Mouse (Mus musculus): ENCODE data around the gene Gm5741.
A peak's percentile ranks its signal among the peaks of the same experiment; 100 is the strongest.
"Not testable (repeated sequence)": the region's sequence is repeated elsewhere in the genome, so short reads cannot be mapped to it uniquely, and the experiment has no call there.

Gm5741 gene

GRCm38 (mm10) chr8:85067982-85068381 lies at the start of gene Gm5741:
Gene Gm5741 (minus strand): TSS chr8:85067982.
- DNase-seq, result no peak

- no peak for DNase-seq
Measured at GRCm38 (mm10) chr8:85116984-85117383, 49.2 kb upstream of the Gm5741 start.

GRCm38 (mm10) chr8:85115501-85115900 lies 47.7 kb upstream of the Gm5741 start:
- DNase-seq, result no peak

GRCm38 (mm10) chr8:85113241-85113640 lies 45.5 kb upstream of the Gm5741 start:
- no peak for DNase-seq

GRCm38 (mm10) chr8:85100076-85100665 lies 32.4 kb upstream of the Gm5741 start:
- DNase-seq, result no peak

- no peak for DNase-seq
Measured at GRCm38 (mm10) chr8:85096850-85097249, 29.1 kb upstream of the Gm5741 start.

- DNase-seq, result no peak
Measured at GRCm38 (mm10) chr8:85096196-85096595, 28.4 kb upstream of the Gm5741 start.

- DNase-seq, result no peak
Measured at GRCm38 (mm10) chr8:85095566-85095965, 27.8 kb upstream of the Gm5741 start.

GRCm38 (mm10) chr8:85095051-85095450 lies 27.3 kb upstream of the Gm5741 start:
- no peak for DNase-seq

- DNase-seq, result no peak
Measured at GRCm38 (mm10) chr8:85091526-85092090, 23.8 kb upstream of the Gm5741 start.

GRCm38 (mm10) chr8:85090856-85091255 lies 23.1 kb upstream of the Gm5741 start:
- peak; percentile 1 for DNase-seq

GRCm38 (mm10) chr8:85088771-85089170 lies 21.0 kb upstream of the Gm5741 start:
- no peak for DNase-seq

GRCm38 (mm10) chr8:85086238-85086637 lies 18.5 kb upstream of the Gm5741 start:
- DNase-seq, result no peak

- no peak for DNase-seq
Measured at GRCm38 (mm10) chr8:85084633-85085032, 16.9 kb upstream of the Gm5741 start.

GRCm38 (mm10) chr8:85083108-85083813 lies 15.5 kb upstream of the Gm5741 start, which contains the start of gene Man2b1:
Gene Man2b1 (plus strand): TSS chr8:85083270.
- peak; percentile 92 for DNase-seq

- DNase-seq, result not testable (repeated sequence)
Measured at GRCm38 (mm10) chr8:85082169-85082568, 14.4 kb upstream of the Gm5741 start.

GRCm38 (mm10) chr8:85081216-85081555 lies 13.4 kb upstream of the Gm5741 start, which contains the start of gene Wdr83:
Gene Wdr83 (minus strand): TSS chr8:85081306.
- DNase-seq, result peak; percentile 83

- DNase-seq, result peak; percentile 58
Measured at GRCm38 (mm10) chr8:85080532-85081215, 12.9 kb upstream of the Gm5741 start, which contains the start of gene Wdr83os. Gene Wdr83os (plus strand): TSS chr8:85080740.

- no peak for DNase-seq
Measured at GRCm38 (mm10) chr8:85080214-85080531, 12.4 kb upstream of the Gm5741 start.

GRCm38 (mm10) chr8:85076993-85077392 lies 9.2 kb upstream of the Gm5741 start:
- peak; percentile 88 for DNase-seq

GRCm38 (mm10) chr8:85076001-85076400 lies 8.2 kb upstream of the Gm5741 start:
- peak; percentile 74 for DNase-seq

- no peak for DNase-seq
Measured at GRCm38 (mm10) chr8:85074617-85075016, 6.8 kb upstream of the Gm5741 start.

GRCm38 (mm10) chr8:85074167-85074566 lies 6.4 kb upstream of the Gm5741 start:
- DNase-seq, result no peak

Measured in liver (tissue).